Mouse (Mus musculus): ENCODE results near the gene Caln1. TPM values are rescaled to one million over a fixed set of nuclear protein-coding genes. Genes with fewer than 3 reads are reported as not detected.

Gene Caln1
- polyA plus RNA-seq, 1 experiment from 2014 or later: 19.7 TPM

- Histone ChIP-seq H3K9ac (no peak overlapping the region), H3K4me3 (replicated peaks; ENCODE audit: low read length) (no peak overlapping the region), H3K9me3 (ENCODE audit: control insufficient read depth, low read length) (no peaks in the 10 kb centered on the region), H3K4me1 (replicated peaks; ENCODE audit: control insufficient read depth, insufficient read depth, low read length) (no peaks in the 10 kb centered on the region), H3K36me3 (replicated peaks; ENCODE audit: control insufficient read depth, insufficient read depth) (no peaks in the 10 kb centered on the region), H3K27me3 (ENCODE audit: control insufficient read depth, insufficient read depth, low read length) (no peaks in the 10 kb centered on the region), H3K4me2 (replicated peaks) (no peak overlapping the region), H3K27ac (no peak overlapping the region)
- 78% methylated on average over 5 of the region's 5 CpGs for WGBS
- DNase-seq (ENCODE audit: low spot score) (no peak), ATAC-seq (ENCODE audit: low FRiP score) (no peak)
Observed at GRCm38 (mm10) chr5:130685911-130686658, 316.8 kb downstream of the Caln1 start.

GRCm38 (mm10) chr5:130688385-130689138, 319.3 kb downstream of the Caln1 start:
- Histone ChIP-seq H3K27me3 (ENCODE audit: control insufficient read depth, insufficient read depth, low read length) (no peaks in the 10 kb centered on the region), H3K4me1 (replicated peaks; ENCODE audit: control insufficient read depth, insufficient read depth, low read length) (no peaks in the 10 kb centered on the region), H3K27ac (no peak overlapping the region), H3K9me3 (ENCODE audit: control insufficient read depth, low read length) (no peaks in the 10 kb centered on the region), H3K36me3 (replicated peaks; ENCODE audit: control insufficient read depth, insufficient read depth) (no peaks in the 10 kb centered on the region), H3K4me3 (replicated peaks; ENCODE audit: low read length) (no peak overlapping the region), H3K4me2 (replicated peaks) (no peak overlapping the region), H3K9ac (no peak overlapping the region)
- WGBS: 41% methylated on average over 16 of the region's 16 CpGs
- no peak for DNase-seq (ENCODE audit: low spot score)
- no peak for ATAC-seq (ENCODE audit: low FRiP score)

- Histone ChIP-seq H3K9me3 (ENCODE audit: control insufficient read depth, low read length) (no peaks in the 10 kb centered on the region), H3K27me3 (ENCODE audit: control insufficient read depth, insufficient read depth, low read length) (no peaks in the 10 kb centered on the region), H3K4me3 (replicated peaks; ENCODE audit: low read length) (no peak overlapping the region), H3K36me3 (replicated peaks; ENCODE audit: control insufficient read depth, insufficient read depth) (no peaks in the 10 kb centered on the region), H3K9ac (no peak overlapping the region), H3K4me2 (replicated peaks) (no peak overlapping the region), H3K4me1 (replicated peaks; ENCODE audit: control insufficient read depth, insufficient read depth, low read length) (no peaks in the 10 kb centered on the region), H3K27ac (no peak overlapping the region)
- DNase-seq (ENCODE audit: low spot score): no peak
- no peak for ATAC-seq (ENCODE audit: low FRiP score)
- WGBS: 75% methylated on average over 3 of the region's 3 CpGs
Observed at GRCm38 (mm10) chr5:130691349-130691748, 322.1 kb downstream of the Caln1 start.

- Histone ChIP-seq H3K4me3 (replicated peaks; ENCODE audit: low read length) (no peak overlapping the region), H3K9me3 (ENCODE audit: control insufficient read depth, low read length) (no peaks in the 10 kb centered on the region), H3K9ac (no peak overlapping the region), H3K27me3 (ENCODE audit: control insufficient read depth, insufficient read depth, low read length) (no peaks in the 10 kb centered on the region), H3K4me1 (replicated peaks; ENCODE audit: control insufficient read depth, insufficient read depth, low read length) (no peaks in the 10 kb centered on the region), H3K4me2 (replicated peaks) (no peak overlapping the region), H3K36me3 (replicated peaks; ENCODE audit: control insufficient read depth, insufficient read depth) (no peaks in the 10 kb centered on the region), H3K27ac (no peak overlapping the region)
- ATAC-seq (ENCODE audit: low FRiP score): no peak
- WGBS: 89% methylated on average over 4 of the region's 4 CpGs
- DNase-seq (ENCODE audit: low spot score): no peak
Observed at GRCm38 (mm10) chr5:130699476-130699875, 330.2 kb downstream of the Caln1 start.

- Histone ChIP-seq H3K9me3 (ENCODE audit: control insufficient read depth, low read length) (no peaks in the 10 kb centered on the region), H3K4me2 (replicated peaks) (no peak overlapping the region), H3K27ac (no peak overlapping the region), H3K36me3 (replicated peaks; ENCODE audit: control insufficient read depth, insufficient read depth) (no peaks in the 10 kb centered on the region), H3K9ac (no peak overlapping the region), H3K4me3 (replicated peaks; ENCODE audit: low read length) (no peak overlapping the region), H3K27me3 (ENCODE audit: control insufficient read depth, insufficient read depth, low read length) (no peaks in the 10 kb centered on the region), H3K4me1 (replicated peaks; ENCODE audit: control insufficient read depth, insufficient read depth, low read length) (no peaks in the 10 kb centered on the region)
- ATAC-seq (ENCODE audit: low FRiP score): peak; percentile 65; the same call in 1 of the 2 replicates
- DNase-seq (ENCODE audit: low spot score): no peak
- 66% methylated on average over 6 of the region's 6 CpGs for WGBS
Observed at GRCm38 (mm10) chr5:130701777-130702176, 332.5 kb downstream of the Caln1 start.

GRCm38 (mm10) chr5:130702361-130702760, 333.1 kb downstream of the Caln1 start:
- H3K27me3 ChIP-seq (ENCODE audit: control insufficient read depth, insufficient read depth, low read length): no peaks in the 10 kb centered on the region
- H3K9ac ChIP-seq: no peak overlapping the region
- H3K27ac ChIP-seq: no peak overlapping the region
- H3K4me2 ChIP-seq (replicated peaks): no peak overlapping the region
- H3K9me3 ChIP-seq (ENCODE audit: control insufficient read depth, low read length): no peaks in the 10 kb centered on the region
- no peak for ATAC-seq (ENCODE audit: low FRiP score)
- H3K4me3 ChIP-seq (replicated peaks; ENCODE audit: low read length): no peak overlapping the region
- no peak for DNase-seq (ENCODE audit: low spot score)
- WGBS: 79% methylated on average over 4 of the region's 4 CpGs
- no peaks in the 10 kb centered on the region for H3K36me3 ChIP-seq (replicated peaks; ENCODE audit: control insufficient read depth, insufficient read depth)
- no peaks in the 10 kb centered on the region for H3K4me1 ChIP-seq (replicated peaks; ENCODE audit: control insufficient read depth, insufficient read depth, low read length)

GRCm38 (mm10) chr5:130704866-130705265, 335.6 kb downstream of the Caln1 start:
- no peak for ATAC-seq (ENCODE audit: low FRiP score)
- H3K36me3 ChIP-seq (replicated peaks; ENCODE audit: control insufficient read depth, insufficient read depth): no peaks in the 10 kb centered on the region
- H3K27ac ChIP-seq: no peak overlapping the region
- no peak for DNase-seq (ENCODE audit: low spot score)
- H3K27me3 ChIP-seq (ENCODE audit: control insufficient read depth, insufficient read depth, low read length): no peaks in the 10 kb centered on the region
- WGBS: 86% methylated on average over 4 of the region's 4 CpGs
- H3K9me3 ChIP-seq (ENCODE audit: control insufficient read depth, low read length): no peaks in the 10 kb centered on the region
- no peak overlapping the region for H3K4me3 ChIP-seq (replicated peaks; ENCODE audit: low read length)
- H3K4me1 ChIP-seq (replicated peaks; ENCODE audit: control insufficient read depth, insufficient read depth, low read length): no peaks in the 10 kb centered on the region
- no peak overlapping the region for H3K9ac ChIP-seq
- no peak overlapping the region for H3K4me2 ChIP-seq (replicated peaks)

- H3K36me3 ChIP-seq (replicated peaks; ENCODE audit: control insufficient read depth, insufficient read depth): no peaks in the 10 kb centered on the region
- H3K4me2 ChIP-seq (replicated peaks): no peak overlapping the region
- H3K4me3 ChIP-seq (replicated peaks; ENCODE audit: low read length): no peak overlapping the region
- H3K27ac ChIP-seq: no peak overlapping the region
- H3K9me3 ChIP-seq (ENCODE audit: control insufficient read depth, low read length): no peaks in the 10 kb centered on the region
- H3K4me1 ChIP-seq (replicated peaks; ENCODE audit: control insufficient read depth, insufficient read depth, low read length): no peaks in the 10 kb centered on the region
- no peak for DNase-seq (ENCODE audit: low spot score)
- ATAC-seq (ENCODE audit: low FRiP score): no peak
- 75% methylated on average over 6 of the region's 6 CpGs for WGBS
- no peak overlapping the region for H3K9ac ChIP-seq
- no peaks in the 10 kb centered on the region for H3K27me3 ChIP-seq (ENCODE audit: control insufficient read depth, insufficient read depth, low read length)
Observed at GRCm38 (mm10) chr5:130706202-130706855, 337.1 kb downstream of the Caln1 start.

GRCm38 (mm10) chr5:130707755-130708154, 338.5 kb downstream of the Caln1 start:
- DNase-seq (ENCODE audit: low spot score) (no peak), ATAC-seq (ENCODE audit: low FRiP score) (no peak)

More at GRCm38 (mm10) chr5:130707755-130708154, 338.5 kb downstream of the Caln1 start:
- Histone ChIP-seq H3K27me3 (ENCODE audit: control insufficient read depth, insufficient read depth, low read length) (no peaks in the 10 kb centered on the region), H3K4me1 (replicated peaks; ENCODE audit: control insufficient read depth, insufficient read depth, low read length) (no peaks in the 10 kb centered on the region), H3K4me2 (replicated peaks) (no peak overlapping the region), H3K9ac (no peak overlapping the region), H3K27ac (no peak overlapping the region), H3K36me3 (replicated peaks; ENCODE audit: control insufficient read depth, insufficient read depth) (no peaks in the 10 kb centered on the region), H3K9me3 (ENCODE audit: control insufficient read depth, low read length) (no peaks in the 10 kb centered on the region), H3K4me3 (replicated peaks; ENCODE audit: low read length) (no peak overlapping the region)
- WGBS: 89% methylated on average over 3 of the region's 3 CpGs
